Mouse (Mus musculus): ENCODE data around the gene Cdkn2aip.

DNA sequence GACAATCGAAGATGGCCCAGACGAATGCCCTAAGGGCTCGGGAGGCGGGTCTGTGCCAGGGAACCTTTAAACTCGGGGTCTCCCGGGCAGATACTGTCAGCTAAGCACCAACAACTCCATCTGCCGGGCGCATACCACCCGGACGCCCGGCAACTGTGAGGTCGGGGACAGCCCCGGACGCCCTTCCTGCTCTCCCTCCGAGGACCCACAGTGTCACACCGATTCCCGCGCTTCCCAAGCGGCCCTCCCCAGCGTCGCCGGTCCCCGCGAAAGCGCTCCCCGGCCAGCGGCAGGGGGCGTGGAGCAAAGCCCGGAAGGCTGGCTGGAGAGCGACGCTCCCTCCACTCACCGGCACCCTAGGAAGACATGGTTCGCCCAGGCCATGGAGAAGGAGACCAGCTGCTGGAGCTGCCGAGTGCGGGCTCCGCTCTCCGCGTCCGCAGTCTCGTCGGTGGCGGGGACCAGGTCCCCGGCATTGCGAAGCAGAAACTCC is 515 bp downstream of the Cdkn2aip start:
- TF ChIP-seq POLR2A (IDR thresholded peaks at IDR 0.05; ENCODE audit: control insufficient read depth, extremely low read depth, insufficient read depth, low read length, poor library complexity) = no peak
- TF ChIP-seq CTCF (IDR thresholded peaks at IDR 0.05; ENCODE audit: borderline replicate concordance, control insufficient read depth, extremely low read depth, insufficient read depth, low read length, poor library complexity) = no peak
